Mouse (Mus musculus): ENCODE measurements at regions not wholly inside any gene's neighbourhood (a gene's known extent, or its start where the extent isn't known, plus 50 kb on each side); places are given as distances from the start of the nearest gene placed in this dataset.

GRCm38 (mm10) chrX:21558318-21558717 lies 74.0 kb downstream of the Agtr2 start:
- DNase-seq (ENCODE audit: low read depth), result no peak

- DNase-seq (ENCODE audit: low read depth), result peak; percentile 0
Measured at GRCm38 (mm10) chrX:21566669-21567068, 82.3 kb downstream of the Agtr2 start.

- peak; percentile 0 for DNase-seq (ENCODE audit: low read depth)
Measured at GRCm38 (mm10) chrX:21567530-21567929, 83.2 kb downstream of the Agtr2 start.

GRCm38 (mm10) chrX:21567971-21568370 lies 83.6 kb downstream of the Agtr2 start:
- DNase-seq (ENCODE audit: low read depth), result no peak

- no peak for DNase-seq (ENCODE audit: low read depth)
Measured at GRCm38 (mm10) chrX:21579945-21580344, 95.6 kb downstream of the Agtr2 start.

- no peak for DNase-seq (ENCODE audit: low read depth)
Measured at GRCm38 (mm10) chrX:21586030-21586429, 101.7 kb downstream of the Agtr2 start.

- DNase-seq (ENCODE audit: low read depth), result no peak
Measured at GRCm38 (mm10) chrX:21589811-21590210, 105.5 kb downstream of the Agtr2 start.
